Mouse (Mus musculus): Measurements from ENCODE around the gene 4930426L09Rik. TPM values are rescaled to one million over a fixed set of nuclear protein-coding genes. Genes with fewer than 3 reads are reported as not detected.

The 4930426L09Rik gene
- polyA plus RNA-seq, 1 experiment from 2014 or later, result 0.16 TPM

- 91% methylated on average over 2 of the region's 2 CpGs for WGBS
These were observed 22.0 kb upstream of the 4930426L09Rik start for GRCm38 (mm10) chr2:18976175-18976574.

GRCm38 (mm10) chr2:18977201-18977805 is 20.8 kb upstream of the 4930426L09Rik start:
- DNase-seq (ENCODE audit: low spot score), result no peak
- peaks cover 11% of the 10 kb centered on the region for H3K4me1 ChIP-seq
- 87% methylated on average over 10 of the region's 10 CpGs for WGBS
- no peak overlapping the region for H3K4me3 ChIP-seq
- H3K9me3 ChIP-seq (replicated peaks), result 0 out of 2 replicates have a peak, but pooled peaks cover 4% of the 10 kb centered on the region
- no peaks in the 10 kb centered on the region for H3K36me3 ChIP-seq
- no peak overlapping the region for H3K27ac ChIP-seq (replicated peaks)
- no peaks in the 10 kb centered on the region for H3K27me3 ChIP-seq (ENCODE audit: low read depth, poor library complexity, severe bottlenecking)

More at GRCm38 (mm10) chr2:18976175-18976574, 22.0 kb upstream of the 4930426L09Rik start:
- 0 out of 2 replicates have a peak, but pooled peaks cover 4% of the 10 kb centered on the region for H3K9me3 ChIP-seq (replicated peaks)
- no peak overlapping the region for H3K27ac ChIP-seq (replicated peaks)
- no peaks in the 10 kb centered on the region for H3K36me3 ChIP-seq
- peaks cover 11% of the 10 kb centered on the region for H3K4me1 ChIP-seq
- H3K27me3 ChIP-seq (ENCODE audit: low read depth, poor library complexity, severe bottlenecking), result no peaks in the 10 kb centered on the region
- no peak for DNase-seq (ENCODE audit: low spot score)
- no peak overlapping the region for H3K4me3 ChIP-seq

GRCm38 (mm10) chr2:18979046-18979445 is 19.1 kb upstream of the 4930426L09Rik start:
- Histone ChIP-seq H3K9me3 (replicated peaks) (no peaks in the 10 kb centered on the region), H3K4me3 (no peak overlapping the region), H3K27ac (replicated peaks) (no peak overlapping the region), H3K27me3 (ENCODE audit: low read depth, poor library complexity, severe bottlenecking) (no peaks in the 10 kb centered on the region), H3K4me1 (peaks cover 11% of the 10 kb centered on the region), H3K36me3 (no peaks in the 10 kb centered on the region)
- no peak for DNase-seq (ENCODE audit: low spot score)
- 89% methylated on average over 4 of the region's 4 CpGs for WGBS

- DNase-seq (ENCODE audit: low spot score), result no peak
- Histone ChIP-seq H3K27ac (replicated peaks) (no peak overlapping the region), H3K9me3 (replicated peaks) (no peaks in the 10 kb centered on the region), H3K4me3 (no peak overlapping the region), H3K27me3 (ENCODE audit: low read depth, poor library complexity, severe bottlenecking) (no peaks in the 10 kb centered on the region), H3K36me3 (no peaks in the 10 kb centered on the region), H3K4me1 (peaks cover 11% of the 10 kb centered on the region)
- WGBS, result 92% methylated on average over 7 of the region's 7 CpGs
These were observed 18.5 kb upstream of the 4930426L09Rik start for GRCm38 (mm10) chr2:18979675-18980074.

- no peaks in the 10 kb centered on the region for H3K36me3 ChIP-seq
- H3K27me3 ChIP-seq (ENCODE audit: low read depth, poor library complexity, severe bottlenecking), result no peaks in the 10 kb centered on the region
- no peaks in the 10 kb centered on the region for H3K9me3 ChIP-seq (replicated peaks)
- DNase-seq (ENCODE audit: low spot score), result no peak
- H3K4me1 ChIP-seq, result peaks cover 6% of the 10 kb centered on the region; the same call in 1 of the 2 replicates
- 81% methylated on average over 6 of the region's 6 CpGs for WGBS
- no peak overlapping the region for H3K4me3 ChIP-seq
- no peak overlapping the region for H3K27ac ChIP-seq (replicated peaks)
These were observed 15.6 kb upstream of the 4930426L09Rik start for GRCm38 (mm10) chr2:18982581-18982980.

GRCm38 (mm10) chr2:18983546-18983945 is 14.6 kb upstream of the 4930426L09Rik start:
- peaks cover 6% of the 10 kb centered on the region; the same call in 1 of the 2 replicates for H3K4me1 ChIP-seq
- H3K36me3 ChIP-seq, result no peaks in the 10 kb centered on the region
- no peaks in the 10 kb centered on the region for H3K27me3 ChIP-seq (ENCODE audit: low read depth, poor library complexity, severe bottlenecking)
- no peak for DNase-seq (ENCODE audit: low spot score)
- H3K9me3 ChIP-seq (replicated peaks), result peaks cover 7% of the 10 kb centered on the region; the same call in 1 of the 2 replicates
- H3K27ac ChIP-seq (replicated peaks), result no peak overlapping the region
- no peak overlapping the region for H3K4me3 ChIP-seq

- WGBS, result 89% methylated on average over 15 of the region's 15 CpGs
- Histone ChIP-seq H3K9me3 (replicated peaks) (peaks cover 7% of the 10 kb centered on the region; the same call in 1 of the 2 replicates), H3K4me3 (no peak overlapping the region), H3K36me3 (no peaks in the 10 kb centered on the region), H3K27me3 (ENCODE audit: low read depth, poor library complexity, severe bottlenecking) (no peaks in the 10 kb centered on the region), H3K4me1 (peaks cover 6% of the 10 kb centered on the region; the same call in 1 of the 2 replicates), H3K27ac (replicated peaks) (no peak overlapping the region)
- DNase-seq (ENCODE audit: low spot score), result no peak
These were observed 13.9 kb upstream of the 4930426L09Rik start for GRCm38 (mm10) chr2:18984095-18984847.

- WGBS, result 85% methylated on average over 3 of the region's 3 CpGs
- H3K4me1 ChIP-seq, result no peaks in the 10 kb centered on the region
These were observed 12.6 kb upstream of the 4930426L09Rik start for GRCm38 (mm10) chr2:18985506-18985905.

GRCm38 (mm10) chr2:18988885-18989284 is 9.3 kb upstream of the 4930426L09Rik start:
- H3K27ac ChIP-seq (replicated peaks), result no peak overlapping the region
- H3K4me1 ChIP-seq, result no peaks in the 10 kb centered on the region
- no peak overlapping the region for H3K4me3 ChIP-seq
- H3K9me3 ChIP-seq (replicated peaks), result peaks cover 11% of the 10 kb centered on the region; the same call in 1 of the 2 replicates
- no peaks in the 10 kb centered on the region for H3K27me3 ChIP-seq (ENCODE audit: low read depth, poor library complexity, severe bottlenecking)
- H3K36me3 ChIP-seq, result no peaks in the 10 kb centered on the region
- no peak for DNase-seq (ENCODE audit: low spot score)
- 86% methylated on average over 3 of the region's 3 CpGs for WGBS

More at GRCm38 (mm10) chr2:18985506-18985905, 12.6 kb upstream of the 4930426L09Rik start:
- H3K4me3 ChIP-seq, result no peak overlapping the region
- no peaks in the 10 kb centered on the region for H3K27me3 ChIP-seq (ENCODE audit: low read depth, poor library complexity, severe bottlenecking)
- DNase-seq (ENCODE audit: low spot score), result no peak
- no peak overlapping the region for H3K27ac ChIP-seq (replicated peaks)
- peaks cover 7% of the 10 kb centered on the region; the same call in 1 of the 2 replicates for H3K9me3 ChIP-seq (replicated peaks)
- H3K36me3 ChIP-seq, result no peaks in the 10 kb centered on the region

- Histone ChIP-seq H3K27me3 (ENCODE audit: low read depth, poor library complexity, severe bottlenecking) (peaks cover 17% of the 10 kb centered on the region), H3K4me1 (peaks cover 23% of the 10 kb centered on the region), H3K4me3 (no peak overlapping the region), H3K36me3 (no peaks in the 10 kb centered on the region), H3K9me3 (replicated peaks) (peaks cover 9% of the 10 kb centered on the region; the same call in 1 of the 2 replicates), H3K27ac (replicated peaks) (no peak overlapping the region)
- WGBS, result 84% methylated on average over 7 of the region's 7 CpGs
- no peak for DNase-seq (ENCODE audit: low spot score)
These were observed 5.3 kb upstream of the 4930426L09Rik start for GRCm38 (mm10) chr2:18992512-18993510.

- H3K4me1 ChIP-seq, result peaks cover 34% of the 10 kb centered on the region
- DNase-seq (ENCODE audit: low spot score), result peak; percentile 51
- no peaks in the 10 kb centered on the region for H3K9me3 ChIP-seq (replicated peaks)
- peaks cover 39% of the 10 kb centered on the region for H3K27me3 ChIP-seq (ENCODE audit: low read depth, poor library complexity, severe bottlenecking)
- H3K4me3 ChIP-seq, result peak overlapping the region; percentile 85
- peak overlapping the region; percentile 92 for H3K27ac ChIP-seq (replicated peaks)
- under 1% methylated on average over 25 of the region's 25 CpGs for WGBS
- no peaks in the 10 kb centered on the region for H3K36me3 ChIP-seq
These were observed 1.5 kb upstream of the 4930426L09Rik start for GRCm38 (mm10) chr2:18996451-18997211.

All from midbrain, embryonic 10.5 days (tissue).